Mouse (Mus musculus): Measurements from ENCODE around the gene Psmd11.

DNA sequence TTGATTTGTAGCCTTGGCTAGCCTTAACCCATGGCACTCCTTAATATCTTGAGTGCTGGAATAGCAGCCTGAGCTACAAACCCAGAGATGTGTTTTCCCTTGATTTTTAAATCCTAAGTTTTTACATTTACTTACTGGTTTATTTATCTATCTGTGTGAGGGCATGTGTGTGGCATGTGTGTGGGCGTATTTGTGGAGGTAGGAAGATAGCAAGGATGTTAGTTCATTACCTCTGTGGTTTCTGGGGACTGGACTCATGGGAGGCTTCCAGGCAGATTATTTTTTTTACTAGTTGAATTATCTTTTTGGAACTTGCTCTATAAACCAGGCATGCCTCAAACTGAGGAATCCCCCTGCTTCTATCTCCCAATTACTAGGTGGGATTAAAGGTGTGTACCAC, 24.8 kb downstream of the Psmd11 start:
- TF ChIP-seq CTCF (IDR thresholded peaks at IDR 0.05; ENCODE audit: low read depth, low read length) (no peak), POLR2A (IDR thresholded peaks at IDR 0.05; ENCODE audit: extremely low read depth, insufficient read depth, low read length) (no peak)
